Mouse (Mus musculus) spleen, postnatal 36 days (tissue): ENCODE results near the gene Clic5.

Source experiments
- DNase-seq, 2 experiments: peaks; one replicate each; pipeline ENCODE4 v3.0.0; 2022; ENCODE audit warnings: low spot score in 2 of 2, mixed read lengths in 1 of 2

Clic5 gene

DNA sequence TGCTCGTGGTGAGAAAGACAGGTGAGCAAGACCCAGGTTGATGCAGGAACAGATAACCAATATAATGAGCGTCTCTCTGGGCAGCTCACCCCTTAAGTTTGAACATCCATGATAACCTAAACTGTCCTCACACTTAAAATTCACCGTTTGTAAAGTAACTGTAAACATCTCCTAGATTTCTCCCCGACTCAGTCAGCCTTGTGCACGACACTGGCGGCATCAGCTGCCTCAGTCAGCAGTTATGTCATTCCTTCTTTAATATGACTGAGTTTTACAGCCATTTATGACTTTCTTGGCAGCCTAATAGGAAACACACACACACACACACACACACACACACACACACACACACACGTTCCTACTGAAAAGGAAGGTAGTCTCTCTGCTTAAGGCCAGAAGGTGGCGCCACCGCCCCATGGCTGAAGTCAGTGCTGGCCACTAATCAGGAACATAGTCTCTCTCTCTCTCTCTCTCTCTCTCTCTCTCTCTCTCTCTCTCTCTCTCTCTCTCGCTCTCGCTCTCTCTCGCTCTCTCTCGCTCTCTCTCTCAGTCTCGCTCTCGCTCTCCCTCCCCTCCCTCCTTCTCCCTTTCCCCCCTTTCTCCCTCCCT, 73.3 kb downstream of the Clic5 start:
- DNase-seq: peak; percentile 7 to 22

- no peak for DNase-seq
Observed at GRCm38 (mm10) chr17:44270043-44270442, 81.7 kb downstream of the Clic5 start.

DNA sequence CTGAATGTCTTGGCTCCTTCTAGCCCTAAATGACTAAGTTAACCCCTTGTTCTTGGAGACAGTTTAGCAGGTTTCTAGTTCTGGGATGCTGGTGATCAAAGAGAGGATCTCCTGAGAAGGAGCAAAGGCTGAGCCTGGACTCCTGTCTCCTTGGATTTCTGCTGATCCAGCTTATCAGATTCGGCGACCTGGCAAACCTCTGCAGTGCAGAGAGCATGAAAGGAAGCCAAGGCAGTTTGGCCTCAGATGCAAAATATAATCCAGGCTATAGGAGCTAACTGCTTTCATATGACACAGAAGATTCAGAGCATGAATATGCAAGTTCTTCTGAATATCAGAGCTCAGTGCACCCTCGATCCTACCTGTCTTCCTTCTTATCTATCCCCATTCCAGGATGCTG, 83.0 kb downstream of the Clic5 start:
- DNase-seq: no peak

DNA sequence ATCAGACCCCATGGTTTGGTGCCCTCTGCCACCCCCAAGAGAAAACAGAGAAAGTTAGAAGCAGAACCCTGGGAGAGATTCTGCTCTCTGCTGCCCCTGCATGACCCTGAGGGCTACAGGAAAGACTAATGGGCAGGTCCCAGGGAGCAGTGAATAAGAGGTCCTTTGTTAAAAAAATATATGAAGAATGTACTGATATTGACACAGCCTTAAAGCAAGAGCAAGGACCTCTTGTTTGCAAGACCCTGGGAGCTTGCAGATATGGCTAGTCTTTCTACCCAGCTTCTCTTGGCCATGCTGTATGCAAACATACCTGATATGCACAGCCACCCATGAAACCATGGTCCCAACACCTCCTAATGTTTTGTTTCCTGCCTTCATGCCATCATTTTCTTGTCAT, 86.4 kb downstream of the Clic5 start:
- no peak for DNase-seq

GRCm38 (mm10) chr17:44288320-44288719, 99.9 kb downstream of the Clic5 start:
- no peak for DNase-seq

GRCm38 (mm10) chr17:44297221-44297620, 108.8 kb downstream of the Clic5 start:
- DNase-seq: no peak

DNA sequence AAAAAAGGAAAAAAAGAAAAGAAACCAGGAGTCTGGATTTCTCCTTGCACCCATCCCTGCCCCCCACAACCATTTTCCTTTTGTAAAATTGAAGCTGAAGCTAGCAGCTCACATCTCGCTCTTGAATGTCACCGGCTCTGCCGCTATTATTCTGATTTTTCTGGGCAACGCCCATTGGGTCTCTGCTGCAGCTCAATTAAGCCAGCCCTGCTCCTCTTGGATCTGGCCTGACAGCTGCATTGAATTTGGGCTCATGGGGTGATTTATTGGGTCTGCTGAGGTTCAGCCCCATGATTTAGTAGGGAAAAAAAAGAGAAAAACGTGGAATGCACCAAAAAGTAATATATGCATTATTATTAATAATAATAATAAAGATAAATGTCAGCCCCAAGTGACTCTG, 111.9 kb downstream of the Clic5 start:
- DNase-seq: no peak

DNA sequence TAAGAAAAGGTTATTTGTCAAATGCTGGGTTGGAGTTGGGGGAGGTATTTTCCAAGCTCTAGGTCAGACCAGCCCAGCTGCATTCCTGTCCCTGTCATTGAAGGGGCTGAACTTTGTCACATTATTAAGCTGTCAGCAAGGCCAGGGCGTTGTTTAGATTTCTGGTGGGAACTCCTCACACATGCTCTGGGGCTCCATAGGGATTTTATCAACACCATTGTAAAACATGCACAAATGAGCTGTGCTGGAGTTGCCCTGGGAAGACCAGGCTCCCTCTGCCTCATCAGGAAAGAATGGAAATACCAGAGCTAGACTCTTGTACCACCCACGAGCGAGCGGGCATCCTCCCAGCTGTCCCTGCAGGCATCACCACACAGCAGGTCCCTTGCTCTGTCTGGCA, 112.3 kb downstream of the Clic5 start:
- DNase-seq: no peak

- DNase-seq: no peak
Observed at GRCm38 (mm10) chr17:44301224-44301811, 112.9 kb downstream of the Clic5 start.

DNA sequence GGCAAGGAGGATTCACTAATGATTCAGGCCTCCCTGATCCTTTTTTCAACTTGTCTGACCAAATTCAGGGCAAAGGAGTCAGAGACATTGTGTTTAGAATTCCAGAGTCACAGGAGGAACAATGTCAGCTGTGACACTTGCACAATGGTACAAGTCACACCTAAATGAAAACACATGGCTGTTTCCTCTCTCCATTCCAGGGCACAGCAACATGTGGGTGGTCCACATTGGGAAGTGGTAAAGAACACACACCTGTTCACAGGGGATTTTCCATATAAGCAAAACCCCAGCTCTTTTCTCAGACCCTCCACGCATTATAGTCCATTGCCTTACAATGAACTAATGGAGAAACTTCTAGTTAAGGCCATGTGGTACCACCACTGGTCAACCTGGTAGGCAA, 115.7 kb downstream of the Clic5 start:
- no peak for DNase-seq

- DNase-seq: no peak
Observed at GRCm38 (mm10) chr17:44309914-44310622, 121.7 kb downstream of the Clic5 start.

GRCm38 (mm10) chr17:44325314-44325713, 136.9 kb downstream of the Clic5 start:
- DNase-seq: no peak

- no peak for DNase-seq
Observed at GRCm38 (mm10) chr17:44327279-44328146, 139.1 kb downstream of the Clic5 start.

- no peak for DNase-seq
Observed at GRCm38 (mm10) chr17:44328147-44328482, 139.7 kb downstream of the Clic5 start.
